Mouse (Mus musculus) thymus, postnatal 36 days (tissue): ENCODE measurements around the gene Tnmd.

ENCODE experiments used
- DNase-seq, 2 experiments: peaks; one replicate each; pipeline ENCODE4 v3.0.0; 2022; ENCODE audit warnings: mixed read lengths in 2 of 2

Gene Tnmd

GRCm38 (mm10) chrX:133850680-133851079 lies at the start of gene Tnmd:
Gene Tnmd (plus strand): TSS chrX:133850980.
- DNase-seq: no peak

GRCm38 (mm10) chrX:133853637-133854036 lies 2.9 kb downstream of the Tnmd start:
- DNase-seq: no peak

GRCm38 (mm10) chrX:133869743-133870142 lies 19.0 kb downstream of the Tnmd start:
- no peak for DNase-seq

- no peak for DNase-seq
These were observed 36.5 kb downstream of the Tnmd start for GRCm38 (mm10) chrX:133887308-133887707.

GRCm38 (mm10) chrX:133888111-133888510 lies 37.3 kb downstream of the Tnmd start:
- DNase-seq: no peak

GRCm38 (mm10) chrX:133898014-133898542 lies 47.3 kb downstream of the Tnmd start, which contains the start of gene Tspan6:
Gene Tspan6 (minus strand): TSS chrX:133898429.
- peak; percentile 83 to 87 for DNase-seq

GRCm38 (mm10) chrX:133908261-133908660 lies 57.5 kb downstream of the Tnmd start, which contains the start of gene Srpx2:
Gene Srpx2 (plus strand): TSS chrX:133908426.
- no peak for DNase-seq

GRCm38 (mm10) chrX:133911397-133912103 lies 60.8 kb downstream of the Tnmd start:
- no peak for DNase-seq

- no peak for DNase-seq
These were observed 62.2 kb downstream of the Tnmd start for GRCm38 (mm10) chrX:133913006-133913405.

GRCm38 (mm10) chrX:133914219-133914618 lies 63.4 kb downstream of the Tnmd start:
- no peak for DNase-seq
